Mouse (Mus musculus) hindbrain, embryonic 12.5 days (tissue): ENCODE results near the gene Gm20388. TPM values are rescaled to one million over a fixed set of nuclear protein-coding genes. Genes with fewer than 3 reads are reported as not detected.
"Not testable (repeated sequence)": the region's sequence is repeated elsewhere in the genome, so short reads cannot be mapped to it uniquely, and the experiment has no call there.

Experiments
- ATAC-seq: fragments of 200-750 bp; cut with Nextera tagmentation; 2 replicates; pipeline ENCODE4 v1.8.0; 2017; ENCODE audit warnings: moderate TSS enrichment; ENCODE audit not compliant: low FRiP score
- H3K27ac ChIP-seq: fragments of 300-500 bp; sonication (generic); 2 replicates; pipeline ENCODE4 v1.5.1; 2016; ENCODE audit warnings: mild to moderate bottlenecking
- H3K27me3 ChIP-seq: fragments of 300-500 bp; sonication (generic); 2 replicates; pipeline ENCODE4 v1.6.1; 2016; ENCODE audit warnings: mild to moderate bottlenecking
- H3K36me3 ChIP-seq: fragments of 300-500 bp; sonication (generic); 2 replicates; pipeline ENCODE4 v1.6.1; 2016; ENCODE audit warnings: mild to moderate bottlenecking
- H3K4me1 ChIP-seq: fragments of 300-500 bp; sonication (generic); 2 replicates; pipeline ENCODE4 v1.6.1; 2016
- H3K4me2 ChIP-seq: fragments of 300-500 bp; sonication (generic); replicated peaks from 2 replicates; pipeline ENCODE4 v1.6.1; 2016; ENCODE audit warnings: mild to moderate bottlenecking
- H3K4me3 ChIP-seq: fragments of 300-500 bp; sonication (generic); 2 replicates; pipeline ENCODE4 v1.5.1; 2016; ENCODE audit warnings: mild to moderate bottlenecking
- H3K9ac ChIP-seq: fragments of 300-500 bp; sonication (generic); 2 replicates; pipeline ENCODE4 v1.6.1; 2016; ENCODE audit warnings: mild to moderate bottlenecking, moderate library complexity
- H3K9me3 ChIP-seq: fragments of 300-500 bp; sonication (generic); replicated peaks from 2 replicates; pipeline ENCODE4 v1.6.1; 2016; ENCODE audit warnings: mild to moderate bottlenecking
- WGBS: fragments of 180-500 bp; shearing (Covaris S2); methylation state at CpG from one replicate; pipeline ENCODE4 v1.1.7; 2016; 5-methylcytosine and 5-hydroxymethylcytosine counted together
- polyA plus RNA-seq: library from polyadenylated mRNA; unstranded; fragments of >200 nt; fragmentation: Nextera tagmentation; extraction: Ambion mirVana; gene quantifications from 2 replicates; pipeline ENCODE4 v1.2.1, GENCODE M21; 2016

The Gm20388 gene
- polyA plus RNA-seq, 1 experiment from 2014 or later: not detected

DNA sequence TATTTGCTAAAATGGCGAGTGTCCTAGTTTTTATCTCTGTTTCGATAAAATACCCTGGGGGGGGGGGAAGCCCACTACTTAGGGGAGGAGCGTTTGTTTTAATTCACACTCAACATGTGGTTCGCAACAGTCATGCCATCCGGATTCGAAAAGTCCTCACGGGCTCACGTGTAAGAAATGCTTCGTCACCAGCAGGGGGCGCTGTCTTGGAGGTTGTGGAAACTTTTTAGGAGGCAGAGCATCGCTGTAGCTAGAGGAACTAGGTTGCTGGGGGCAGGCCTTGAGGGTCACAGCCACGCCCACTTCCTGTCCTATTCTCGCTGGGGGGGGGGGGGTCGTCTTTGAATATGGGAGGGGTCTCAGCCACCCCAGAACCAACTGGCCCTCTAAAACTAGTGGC is 1514.0 kb downstream of the Gm20388 start:
- Histone ChIP-seq H3K27ac (no peak overlapping the region), H3K9me3 (no peaks in the 10 kb centered on the region), H3K9ac (no peak overlapping the region), H3K4me1 (no peaks in the 10 kb centered on the region), H3K27me3 (no peaks in the 10 kb centered on the region), H3K4me2 (no peak overlapping the region), H3K36me3 (no peaks in the 10 kb centered on the region), H3K4me3 (no peak overlapping the region)
- WGBS: 84% methylated on average over 14 of the region's 14 CpGs
- ATAC-seq: no peak

DNA sequence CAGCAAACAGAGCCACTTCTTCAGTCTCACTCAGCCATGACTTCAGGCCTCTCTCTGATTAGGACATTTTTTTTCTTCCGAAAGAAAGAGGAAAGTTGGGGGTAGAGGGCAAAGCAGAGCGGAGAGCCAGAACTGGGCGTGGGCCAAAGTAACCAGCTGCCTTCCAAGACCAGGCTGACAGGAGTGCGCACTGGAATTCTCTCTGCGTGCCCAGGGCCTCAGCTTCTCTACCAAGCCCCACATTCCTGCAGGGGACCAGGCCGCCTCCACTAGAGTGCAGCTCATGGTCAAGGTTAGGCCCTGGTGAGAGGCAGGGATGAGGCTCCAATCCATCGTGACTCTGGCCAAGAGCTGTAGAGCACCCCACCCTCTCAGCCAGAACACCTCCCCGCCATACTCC is 1520.9 kb downstream of the Gm20388 start:
- WGBS: 67% methylated on average over 8 of the region's 8 CpGs
- Histone ChIP-seq H3K4me1 (peaks cover 12% of the 10 kb centered on the region), H3K9ac (no peak overlapping the region), H3K4me2 (no peak overlapping the region), H3K4me3 (no peak overlapping the region), H3K27me3 (peaks cover 18% of the 10 kb centered on the region), H3K27ac (0 out of 2 replicates have a peak overlapping the region, but pooled peaks have one; percentile 12), H3K9me3 (no peaks in the 10 kb centered on the region), H3K36me3 (no peaks in the 10 kb centered on the region)
- no peak for ATAC-seq

DNA sequence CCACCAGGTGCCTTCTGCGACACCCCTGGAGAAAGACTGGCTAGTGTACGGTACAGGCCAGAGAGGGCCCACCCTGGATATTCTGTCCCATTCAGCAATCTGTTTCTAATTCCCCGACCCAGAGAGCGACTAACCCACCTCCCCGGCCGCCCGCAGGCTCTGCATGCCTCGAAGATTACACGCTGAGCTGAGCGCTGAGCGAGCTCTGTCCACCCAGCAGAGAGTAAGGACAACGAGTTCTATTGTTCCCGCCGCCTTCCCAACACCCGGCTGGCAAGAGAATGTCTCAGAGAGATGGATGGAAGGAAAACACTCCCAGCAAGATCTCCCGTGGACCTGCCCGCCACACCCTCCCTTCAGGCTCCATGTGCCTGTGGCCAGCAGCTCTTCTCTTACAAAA is 1522.8 kb downstream of the Gm20388 start:
- H3K4me1 ChIP-seq: peaks cover 25% of the 10 kb centered on the region
- H3K27me3 ChIP-seq: peaks cover 18% of the 10 kb centered on the region
- no peaks in the 10 kb centered on the region for H3K9me3 ChIP-seq
- H3K36me3 ChIP-seq: no peaks in the 10 kb centered on the region
- no peak overlapping the region for H3K4me3 ChIP-seq
- H3K9ac ChIP-seq: peak overlapping the region; percentile 29; the same call in 1 of the 2 replicates
- 6% methylated on average over 17 of the region's 17 CpGs for WGBS
- H3K4me2 ChIP-seq: 0 out of 2 replicates have a peak overlapping the region, but pooled peaks have one; percentile 19
- no peak for ATAC-seq
- H3K27ac ChIP-seq: 0 out of 2 replicates have a peak overlapping the region, but pooled peaks have one; percentile 30

DNA sequence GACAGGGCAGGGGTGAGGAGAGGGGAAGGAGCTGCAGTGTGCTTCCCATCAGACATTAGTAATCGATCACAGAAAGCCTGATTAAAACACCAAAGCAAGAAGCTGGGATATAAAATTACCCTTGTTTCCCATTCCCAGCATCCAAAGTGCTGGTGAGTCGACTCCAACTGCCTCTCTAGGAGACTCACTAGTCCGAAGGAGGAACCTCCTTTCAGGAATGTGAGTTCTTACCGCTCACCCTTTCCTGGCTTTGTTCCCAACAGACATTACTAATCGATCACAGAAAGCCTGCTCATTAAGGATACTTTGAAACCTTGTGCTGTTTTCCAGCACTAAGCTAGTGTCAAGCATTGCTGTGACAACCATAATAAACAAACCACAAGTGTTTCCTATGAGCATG is 1526.0 kb downstream of the Gm20388 start:
- Histone ChIP-seq H3K36me3 (no peaks in the 10 kb centered on the region), H3K9ac (no peak overlapping the region), H3K4me2 (no peak overlapping the region), H3K27me3 (peaks cover 20% of the 10 kb centered on the region), H3K4me3 (no peak overlapping the region), H3K9me3 (no peaks in the 10 kb centered on the region), H3K27ac (no peak overlapping the region), H3K4me1 (peaks cover 27% of the 10 kb centered on the region)
- no peak for ATAC-seq
- 54% methylated on average over 5 of the region's 5 CpGs for WGBS

DNA sequence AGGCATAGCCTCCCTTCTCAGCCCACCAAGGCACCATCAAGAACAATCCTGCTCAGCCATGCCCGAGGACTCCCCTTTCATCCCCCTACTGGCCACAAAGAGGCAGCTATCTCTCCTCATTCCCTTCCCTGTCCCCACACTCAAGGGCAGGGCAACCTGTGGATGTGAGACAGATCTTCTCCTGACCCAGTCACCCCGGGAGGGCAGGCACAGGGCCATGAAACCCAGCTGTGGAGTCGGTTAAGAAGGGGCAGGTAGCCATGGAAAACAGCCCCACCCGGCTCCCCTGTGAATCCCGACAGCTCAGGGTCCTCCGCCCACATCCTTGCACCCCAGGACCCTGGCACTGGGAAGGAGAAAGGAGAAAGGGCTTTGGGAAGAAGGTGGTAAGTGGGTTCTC is 1526.9 kb downstream of the Gm20388 start:
- H3K27ac ChIP-seq: peak overlapping the region; percentile 60
- no peaks in the 10 kb centered on the region for H3K36me3 ChIP-seq
- ATAC-seq: no peak
- 65% methylated on average over 6 of the region's 6 CpGs for WGBS
- H3K9me3 ChIP-seq: no peaks in the 10 kb centered on the region
- H3K9ac ChIP-seq: no peak overlapping the region
- no peak overlapping the region for H3K4me2 ChIP-seq
- no peak overlapping the region for H3K4me3 ChIP-seq
- H3K27me3 ChIP-seq: peaks cover 14% of the 10 kb centered on the region
- H3K4me1 ChIP-seq: peaks cover 27% of the 10 kb centered on the region

DNA sequence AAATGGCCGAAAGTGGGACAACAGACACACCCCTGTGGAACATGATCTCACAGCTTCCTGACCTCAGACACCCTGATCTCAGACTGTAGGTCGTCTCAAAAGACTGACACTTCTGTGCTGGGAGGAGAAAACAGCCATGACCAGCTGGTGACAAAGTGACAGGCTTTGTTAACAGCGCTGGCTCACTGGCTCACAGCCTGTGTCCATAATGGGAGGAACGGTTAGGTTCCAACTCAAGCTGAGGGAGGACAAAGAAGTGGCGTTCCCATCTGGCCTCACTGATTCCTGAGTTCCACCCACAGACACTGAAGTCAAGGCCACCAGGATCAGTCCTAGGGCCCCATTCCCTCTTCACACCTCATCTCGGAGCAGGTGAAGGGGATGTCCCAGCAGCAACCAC is 1527.5 kb downstream of the Gm20388 start:
- no peak overlapping the region for H3K27ac ChIP-seq
- no peaks in the 10 kb centered on the region for H3K9me3 ChIP-seq
- H3K36me3 ChIP-seq: no peaks in the 10 kb centered on the region
- no peak overlapping the region for H3K4me3 ChIP-seq
- peaks cover 8% of the 10 kb centered on the region for H3K27me3 ChIP-seq
- H3K4me1 ChIP-seq: peaks cover 22% of the 10 kb centered on the region
- H3K4me2 ChIP-seq: no peak overlapping the region
- WGBS: 29% methylated on average over 6 of the region's 6 CpGs
- no peak overlapping the region for H3K9ac ChIP-seq
- ATAC-seq: peak; percentile 35; the same call in 1 of the 2 replicates

DNA sequence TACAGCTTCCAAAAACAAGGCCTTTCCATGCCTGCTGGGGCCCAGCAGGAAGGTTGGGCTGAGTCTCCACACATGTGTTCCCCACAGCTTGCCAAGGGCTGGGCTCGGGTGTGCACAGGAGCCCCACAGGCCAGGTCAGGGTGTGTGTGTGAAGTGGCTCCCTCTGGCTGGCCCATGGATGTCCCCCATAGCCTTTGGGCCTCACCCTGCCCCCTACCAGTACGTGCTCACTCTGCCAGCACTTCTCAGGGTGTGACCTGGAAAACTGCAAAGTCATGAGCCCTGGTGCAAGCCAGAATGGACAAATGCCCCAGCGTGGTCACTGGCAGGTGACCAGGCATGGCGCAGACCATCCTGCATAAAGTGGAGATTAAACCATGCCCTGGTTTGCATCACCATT is 1528.7 kb downstream of the Gm20388 start:
- no peak for ATAC-seq
- Histone ChIP-seq H3K27me3 (peaks cover 2% of the 10 kb centered on the region), H3K27ac (no peak overlapping the region), H3K4me3 (no peak overlapping the region), H3K4me1 (peaks cover 19% of the 10 kb centered on the region), H3K9me3 (no peaks in the 10 kb centered on the region), H3K4me2 (no peak overlapping the region), H3K9ac (no peak overlapping the region), H3K36me3 (no peaks in the 10 kb centered on the region)
- WGBS: 74% methylated on average over 4 of the region's 4 CpGs

DNA sequence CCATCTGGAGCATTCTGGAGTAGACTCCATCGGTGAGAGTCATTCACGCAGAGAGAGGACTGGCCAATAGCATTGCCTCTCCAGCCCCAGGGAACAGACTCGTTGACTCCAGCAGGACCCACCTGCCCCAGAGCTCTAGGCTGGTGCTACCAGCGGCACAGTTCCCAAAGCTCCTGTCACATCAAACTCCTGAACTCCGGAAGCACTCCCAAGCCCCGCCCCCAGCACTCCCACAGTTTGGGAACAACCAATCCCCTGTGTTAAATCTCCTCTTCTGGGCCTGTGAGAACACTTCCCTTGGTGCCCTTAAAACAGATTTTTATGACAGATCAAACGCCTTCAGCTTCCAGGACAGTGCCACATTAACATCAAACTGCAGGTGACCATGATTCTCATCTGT is 1532.7 kb downstream of the Gm20388 start:
- H3K4me3 ChIP-seq: no peak overlapping the region
- H3K9me3 ChIP-seq: no peaks in the 10 kb centered on the region
- H3K4me2 ChIP-seq: no peak overlapping the region
- peaks cover 7% of the 10 kb centered on the region for H3K4me1 ChIP-seq
- no peak for ATAC-seq
- H3K27ac ChIP-seq: no peak overlapping the region
- H3K9ac ChIP-seq: no peak overlapping the region
- WGBS: 59% methylated on average over 7 of the region's 7 CpGs
- H3K27me3 ChIP-seq: 0 out of 2 replicates have a peak, but pooled peaks cover 2% of the 10 kb centered on the region
- H3K36me3 ChIP-seq: no peaks in the 10 kb centered on the region

DNA sequence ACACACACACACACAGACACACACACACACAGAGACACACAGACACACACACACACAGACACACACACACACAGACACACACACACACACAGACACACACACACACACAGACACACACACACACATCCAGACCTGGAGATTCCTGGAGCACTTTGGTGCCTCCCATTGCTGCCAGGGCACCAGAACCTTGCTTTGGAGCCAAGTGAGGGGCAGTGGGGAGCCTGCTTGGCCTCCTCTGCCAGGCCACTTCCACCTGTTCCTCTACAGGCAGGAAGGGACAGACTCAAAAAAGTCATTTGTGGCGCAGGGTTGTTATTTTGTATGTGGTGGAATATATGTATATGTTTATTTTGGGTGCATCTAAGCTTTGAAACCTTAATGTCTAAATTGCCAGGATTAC is 1533.9 kb downstream of the Gm20388 start:
- ATAC-seq, H3K9ac ChIP-seq, H3K4me2 ChIP-seq, H3K27ac ChIP-seq, H3K27me3 ChIP-seq, H3K9me3 ChIP-seq, H3K36me3 ChIP-seq, H3K4me3 ChIP-seq, H3K4me1 ChIP-seq: not testable (repeated sequence)
- 89% methylated on average over 1 of the region's 1 CpGs for WGBS

DNA sequence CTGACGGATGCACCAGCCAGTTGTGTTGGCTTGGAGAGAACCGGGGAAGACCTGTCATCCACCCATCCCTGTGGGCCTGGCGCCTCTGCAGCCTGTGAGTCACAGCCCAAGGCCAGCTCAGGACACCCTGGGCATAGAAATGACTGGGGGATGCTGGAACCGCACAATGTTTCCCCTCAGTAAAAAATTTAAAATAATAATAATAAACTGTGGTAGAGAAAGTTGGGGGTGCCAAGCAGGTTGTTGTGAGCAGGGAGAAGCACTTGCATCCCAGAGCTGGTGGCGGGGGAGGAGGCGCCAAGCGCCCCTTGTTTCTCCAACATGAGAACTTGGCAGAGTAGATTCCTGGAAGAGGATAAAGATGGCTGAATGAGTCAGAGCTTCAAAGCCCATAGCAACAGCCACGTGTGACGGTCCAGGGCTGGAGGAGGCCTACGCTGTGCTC is 1534.4 kb downstream of the Gm20388 start:
- Histone ChIP-seq H3K27me3 (0 out of 2 replicates have a peak, but pooled peaks cover 2% of the 10 kb centered on the region), H3K36me3 (no peaks in the 10 kb centered on the region), H3K27ac (no peak overlapping the region), H3K4me3 (no peak overlapping the region), H3K4me2 (no peak overlapping the region), H3K4me1 (peaks cover 4% of the 10 kb centered on the region), H3K9me3 (no peaks in the 10 kb centered on the region), H3K9ac (no peak overlapping the region)
- WGBS: 85% methylated on average over 10 of the region's 10 CpGs
- ATAC-seq: no peak

DNA sequence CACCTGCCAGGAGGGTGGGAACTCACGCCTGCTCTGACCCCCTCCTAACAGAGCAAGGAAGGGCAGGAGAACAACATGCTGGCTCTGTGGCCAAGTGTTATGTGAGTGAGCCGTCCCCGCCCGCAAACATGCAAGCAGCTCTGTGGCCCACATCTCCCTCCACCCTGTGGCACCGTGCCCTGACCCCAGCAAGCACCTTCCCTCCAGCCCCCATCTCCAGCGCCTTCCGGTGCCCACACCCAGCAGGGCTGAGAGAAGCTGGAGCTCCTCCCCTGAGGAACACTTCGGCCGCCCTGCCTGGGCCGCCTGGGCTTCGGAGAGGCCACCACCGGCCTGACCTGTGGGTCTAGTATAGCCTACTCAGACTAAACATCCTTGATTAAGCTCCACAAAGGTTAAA is 1535.5 kb downstream of the Gm20388 start:
- Histone ChIP-seq H3K4me3 (no peak overlapping the region), H3K4me2 (no peak overlapping the region), H3K27me3 (no peaks in the 10 kb centered on the region), H3K36me3 (no peaks in the 10 kb centered on the region), H3K9me3 (no peaks in the 10 kb centered on the region), H3K9ac (no peak overlapping the region), H3K4me1 (peaks cover 4% of the 10 kb centered on the region), H3K27ac (no peak overlapping the region)
- ATAC-seq: no peak
- WGBS: 80% methylated on average over 12 of the region's 12 CpGs

DNA sequence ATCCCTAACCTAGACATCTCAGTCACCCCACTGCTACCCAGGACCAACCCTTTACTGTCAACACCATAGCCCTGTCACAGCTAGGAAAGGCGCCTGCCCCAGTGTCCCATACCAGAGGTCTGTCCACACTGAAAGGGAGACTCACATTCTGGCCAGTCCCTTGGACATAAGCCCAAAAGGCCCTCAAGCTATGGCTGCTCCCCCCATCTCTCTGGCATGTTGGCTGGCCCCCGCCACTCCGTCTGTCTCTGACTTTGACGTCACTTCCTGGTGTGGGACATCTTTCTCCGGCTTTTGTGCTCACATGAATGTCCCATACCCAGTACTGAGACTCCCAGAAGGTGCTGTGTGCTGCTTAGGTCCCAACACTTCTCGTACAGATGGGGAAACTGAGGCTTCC is 1536.2 kb downstream of the Gm20388 start:
- Histone ChIP-seq H3K27me3 (no peaks in the 10 kb centered on the region), H3K27ac (no peak overlapping the region), H3K9ac (no peak overlapping the region), H3K9me3 (no peaks in the 10 kb centered on the region), H3K4me3 (no peak overlapping the region), H3K4me1 (peaks cover 4% of the 10 kb centered on the region; the same call in 1 of the 2 replicates), H3K36me3 (no peaks in the 10 kb centered on the region), H3K4me2 (no peak overlapping the region)
- no peak for ATAC-seq
- WGBS: 81% methylated on average over 6 of the region's 6 CpGs

DNA sequence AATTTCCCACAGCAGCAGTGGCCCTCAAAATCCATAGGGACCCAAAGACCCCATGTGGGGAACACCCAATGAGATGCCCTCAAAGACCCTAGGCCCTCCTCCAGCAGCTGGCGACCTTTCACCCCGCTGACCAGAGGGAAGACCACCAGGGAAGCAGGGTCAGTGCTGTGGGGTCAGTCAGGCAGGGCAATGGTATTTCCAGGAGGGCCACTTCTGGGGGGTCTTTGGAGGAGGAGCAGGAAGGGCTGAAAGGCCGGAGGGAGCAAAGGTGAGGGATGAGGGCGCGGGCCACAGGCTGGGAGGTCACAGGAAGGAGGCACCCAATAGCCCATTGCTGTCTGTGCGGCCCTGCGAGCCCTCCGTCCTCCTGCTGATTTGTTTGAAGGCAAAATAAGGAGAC is 1539.6 kb downstream of the Gm20388 start:
- Histone ChIP-seq H3K9ac (no peak overlapping the region), H3K4me2 (no peak overlapping the region), H3K4me1 (no peaks in the 10 kb centered on the region), H3K9me3 (no peaks in the 10 kb centered on the region), H3K27me3 (no peaks in the 10 kb centered on the region), H3K36me3 (no peaks in the 10 kb centered on the region), H3K4me3 (no peak overlapping the region), H3K27ac (no peak overlapping the region)
- ATAC-seq: no peak
- WGBS: 48% methylated on average over 8 of the region's 8 CpGs
